Mouse (Mus musculus): ENCODE data around the gene Cep95. TPM values are rescaled to one million over a fixed set of nuclear protein-coding genes. Genes with fewer than 3 reads are reported as not detected.

Cep95 gene
- polyA plus RNA-seq, 1 experiment from 2014 or later = 12.2 TPM

GRCm38 (mm10) chr11:106824403-106824802 lies 35.4 kb downstream of the Cep95 start:
- no peak overlapping the region for H3K4me3 ChIP-seq (ENCODE audit: low read length)
- no peak overlapping the region for H3K4me2 ChIP-seq (ENCODE audit: low read length)
- no peak overlapping the region for H3K27ac ChIP-seq (ENCODE audit: low read depth, low read length)
- 93% methylated on average over 10 of the region's 10 CpGs for WGBS
- no peak for ATAC-seq
- peaks cover 20% of the 10 kb centered on the region for H3K36me3 ChIP-seq (ENCODE audit: control insufficient read depth, insufficient read depth, low read length)
- H3K9me3 ChIP-seq (ENCODE audit: control insufficient read depth, low read length) = no peaks in the 10 kb centered on the region
- no peaks in the 10 kb centered on the region for H3K27me3 ChIP-seq (replicated peaks; ENCODE audit: control insufficient read depth, insufficient read depth, low read length)
- no peak overlapping the region for H3K9ac ChIP-seq (ENCODE audit: low read depth, low read length)
- no peaks in the 10 kb centered on the region for H3K4me1 ChIP-seq (ENCODE audit: control insufficient read depth, insufficient read depth, low read depth, low read length)

- H3K27me3 ChIP-seq (replicated peaks; ENCODE audit: control insufficient read depth, insufficient read depth, low read length) = no peaks in the 10 kb centered on the region
- H3K4me2 ChIP-seq (ENCODE audit: low read length) = no peak overlapping the region
- no peak overlapping the region for H3K4me3 ChIP-seq (ENCODE audit: low read length)
- no peak for ATAC-seq
- whole genome bisulfite sequencing = 96% methylated on average over 7 of the region's 7 CpGs
- peaks cover 15% of the 10 kb centered on the region for H3K36me3 ChIP-seq (ENCODE audit: control insufficient read depth, insufficient read depth, low read length)
- H3K9me3 ChIP-seq (ENCODE audit: control insufficient read depth, low read length) = no peaks in the 10 kb centered on the region
- no peak overlapping the region for H3K27ac ChIP-seq (ENCODE audit: low read depth, low read length)
- H3K9ac ChIP-seq (ENCODE audit: low read depth, low read length) = no peak overlapping the region
- H3K4me1 ChIP-seq (ENCODE audit: control insufficient read depth, insufficient read depth, low read depth, low read length) = no peaks in the 10 kb centered on the region
Measured at GRCm38 (mm10) chr11:106828079-106828478, 39.0 kb downstream of the Cep95 start.

DNA sequence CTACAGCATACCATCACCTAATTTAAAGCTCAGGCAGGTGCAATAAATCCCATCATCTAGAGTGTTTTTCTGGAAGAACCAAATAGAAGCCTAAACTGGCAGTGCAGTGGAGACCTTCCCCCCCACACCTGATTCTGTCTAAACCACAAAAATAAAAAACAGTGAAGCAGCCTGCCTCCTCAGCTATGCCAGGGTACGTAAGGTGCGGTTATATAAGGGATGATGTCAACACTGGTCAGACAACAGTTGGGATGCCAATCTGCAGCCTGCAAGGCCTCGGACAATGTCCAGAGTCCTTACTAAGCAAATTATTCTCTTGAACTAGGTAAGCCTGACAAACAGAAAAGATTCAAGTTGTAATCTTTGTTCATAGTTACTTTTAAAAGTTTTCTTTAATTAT lies 53.0 kb downstream of the Cep95 start:
- H3K4me2 ChIP-seq (ENCODE audit: low read length) = no peak overlapping the region
- H3K4me3 ChIP-seq (ENCODE audit: low read length) = no peak overlapping the region
- no peak overlapping the region for H3K27ac ChIP-seq (ENCODE audit: low read depth, low read length)
- no peaks in the 10 kb centered on the region for H3K9me3 ChIP-seq (ENCODE audit: control insufficient read depth, low read length)
- no peaks in the 10 kb centered on the region for H3K4me1 ChIP-seq (ENCODE audit: control insufficient read depth, insufficient read depth, low read depth, low read length)
- peaks cover 12% of the 10 kb centered on the region for H3K36me3 ChIP-seq (ENCODE audit: control insufficient read depth, insufficient read depth, low read length)
- H3K9ac ChIP-seq (ENCODE audit: low read depth, low read length) = no peak overlapping the region
- WGBS = 94% methylated on average over 3 of the region's 3 CpGs
- ATAC-seq = no peak
- no peaks in the 10 kb centered on the region for H3K27me3 ChIP-seq (replicated peaks; ENCODE audit: control insufficient read depth, insufficient read depth, low read length)

- no peaks in the 10 kb centered on the region for H3K27me3 ChIP-seq (replicated peaks; ENCODE audit: control insufficient read depth, insufficient read depth, low read length)
- ATAC-seq = no peak
- WGBS = 54% methylated on average over 2 of the region's 2 CpGs
- H3K4me2 ChIP-seq (ENCODE audit: low read length) = no peak overlapping the region
- no peak overlapping the region for H3K9ac ChIP-seq (ENCODE audit: low read depth, low read length)
- peaks cover 7% of the 10 kb centered on the region for H3K36me3 ChIP-seq (ENCODE audit: control insufficient read depth, insufficient read depth, low read length)
- H3K4me1 ChIP-seq (ENCODE audit: control insufficient read depth, insufficient read depth, low read depth, low read length) = no peaks in the 10 kb centered on the region
- H3K9me3 ChIP-seq (ENCODE audit: control insufficient read depth, low read length) = no peaks in the 10 kb centered on the region
- H3K27ac ChIP-seq (ENCODE audit: low read depth, low read length) = no peak overlapping the region
- no peak overlapping the region for H3K4me3 ChIP-seq (ENCODE audit: low read length)
Measured at GRCm38 (mm10) chr11:106851438-106851837, 62.4 kb downstream of the Cep95 start.

Small RNAs within 50 kb of the gene (microRNA-seq; reads per million reads assigned to microRNA genes)
- gene Gm25994 (not detected), gene Mir3064 (11.9 reads per million, percentile 28 among the genes with 10 or more reads in this experiment)

Other genes starting within 250 kb of the Cep95 start
- gene Tex2, start 175.8 kb upstream of the Cep95 start, polyA plus RNA-seq (2015; fragmentation: Nextera tagmentation; extraction: Ambion mirVana) = 29.5 and 38.4 TPM in 2 replicates
- 16.4 and 21.0 TPM in 2 replicates for gene Pecam1, start 38.6 kb upstream of the Cep95 start, polyA plus RNA-seq (2015; fragmentation: Nextera tagmentation; extraction: Ambion mirVana)
- 0.42 and 0.56 TPM in 2 replicates for gene Milr1, start 38.0 kb upstream of the Cep95 start, polyA plus RNA-seq (2015; fragmentation: Nextera tagmentation; extraction: Ambion mirVana)
- 9.1 and 9.9 TPM in 2 replicates for gene Polg2, start 9.7 kb upstream of the Cep95 start, polyA plus RNA-seq (2015; fragmentation: Nextera tagmentation; extraction: Ambion mirVana)
- gene Ddx5, start 67 bp upstream of the Cep95 start, polyA plus RNA-seq (2015; fragmentation: Nextera tagmentation; extraction: Ambion mirVana) = 315 and 329 TPM in 2 replicates
- gene Smurf2, start 131.5 kb downstream of the Cep95 start, polyA plus RNA-seq (2015; fragmentation: Nextera tagmentation; extraction: Ambion mirVana) = 9.6 and 10.6 TPM in 2 replicates
- gene Kpna2, start 210.3 kb downstream of the Cep95 start, polyA plus RNA-seq (2015; fragmentation: Nextera tagmentation; extraction: Ambion mirVana) = 132 and 165 TPM in 2 replicates
- gene 1810010H24Rik, start 236.4 kb downstream of the Cep95 start, polyA plus RNA-seq (2015; fragmentation: Nextera tagmentation; extraction: Ambion mirVana) = 4.7 and 5.1 TPM in 2 replicates